Mouse (Mus musculus) cerebral cortex, adult 2 months (tissue): ENCODE data around the gene Hdac9.

Source experiments
- WGBS: fragments of 180-500 bp; shearing (Covaris S2); methylation state at CpG from one replicate; pipeline ENCODE4 v1.1.7; 2018; 5-methylcytosine and 5-hydroxymethylcytosine counted together

Gene Hdac9

DNA sequence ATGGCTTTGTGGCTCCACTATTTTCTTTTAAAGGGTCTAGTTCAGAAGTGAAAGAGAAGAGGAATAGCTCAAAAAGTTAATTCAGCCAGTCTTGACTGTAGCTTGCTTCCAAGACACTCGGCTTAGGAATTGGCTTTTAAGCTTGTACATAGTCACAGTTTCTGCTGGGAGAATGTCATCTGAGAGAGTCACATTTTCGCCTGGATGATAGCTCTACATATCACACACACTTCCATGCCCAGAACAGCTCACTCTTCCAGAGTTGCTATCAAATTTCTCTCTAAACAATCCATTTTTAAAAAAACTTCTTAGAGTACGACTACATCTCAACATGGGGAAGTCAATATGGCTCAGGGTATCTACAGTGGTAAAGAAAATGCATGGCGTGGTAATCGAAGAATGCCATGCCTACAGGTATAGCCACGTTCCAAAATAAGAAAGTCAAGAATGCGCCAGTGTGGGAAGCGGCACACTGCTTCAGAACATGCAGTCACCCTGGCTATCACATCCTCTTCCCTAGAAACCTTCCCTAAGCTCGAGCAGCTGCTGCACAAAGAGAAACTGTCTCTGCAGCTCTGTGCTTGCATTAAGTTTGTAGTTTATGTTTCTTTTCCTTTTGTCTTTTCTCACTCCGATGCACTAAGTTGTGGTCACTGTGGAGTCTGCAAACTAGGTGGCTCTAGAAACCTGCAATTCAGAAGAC is 443.8 kb downstream of the Hdac9 start:
- WGBS = 34% methylated on average over 10 of the region's 10 CpGs

- WGBS = 51% methylated on average over 4 of the region's 4 CpGs
Observed at GRCm38 (mm10) chr12:34472542-34472941, 444.4 kb downstream of the Hdac9 start.

DNA sequence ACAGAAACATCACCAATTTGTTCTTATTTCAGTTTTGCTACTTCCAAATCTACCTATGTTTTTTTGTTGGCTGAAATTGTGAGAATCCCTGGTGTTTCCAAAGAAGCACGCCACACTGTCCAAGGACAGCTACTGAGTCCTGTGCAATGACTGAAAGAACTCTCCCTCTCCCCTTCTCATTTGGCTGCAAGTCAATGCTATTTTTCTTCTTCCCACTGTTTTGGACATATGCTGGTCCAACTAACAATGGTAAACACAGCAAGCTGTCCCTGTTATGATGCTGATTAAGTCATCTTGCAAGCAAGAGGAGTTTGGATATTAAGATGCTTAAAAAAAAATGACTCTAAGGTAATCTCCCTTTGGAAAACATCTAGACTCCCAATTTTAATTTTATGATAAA is 455.2 kb downstream of the Hdac9 start:
- WGBS = 68% methylated on average over 1 of the region's 1 CpGs

- 77% methylated on average over 5 of the region's 5 CpGs for WGBS
Observed at GRCm38 (mm10) chr12:34452643-34453042, 464.3 kb downstream of the Hdac9 start.

GRCm38 (mm10) chr12:34451198-34451597 is 465.7 kb downstream of the Hdac9 start:
- WGBS = 45% methylated on average over 2 of the region's 2 CpGs

GRCm38 (mm10) chr12:34444724-34445123 is 472.2 kb downstream of the Hdac9 start:
- WGBS = 91% methylated on average over 1 of the region's 1 CpGs

DNA sequence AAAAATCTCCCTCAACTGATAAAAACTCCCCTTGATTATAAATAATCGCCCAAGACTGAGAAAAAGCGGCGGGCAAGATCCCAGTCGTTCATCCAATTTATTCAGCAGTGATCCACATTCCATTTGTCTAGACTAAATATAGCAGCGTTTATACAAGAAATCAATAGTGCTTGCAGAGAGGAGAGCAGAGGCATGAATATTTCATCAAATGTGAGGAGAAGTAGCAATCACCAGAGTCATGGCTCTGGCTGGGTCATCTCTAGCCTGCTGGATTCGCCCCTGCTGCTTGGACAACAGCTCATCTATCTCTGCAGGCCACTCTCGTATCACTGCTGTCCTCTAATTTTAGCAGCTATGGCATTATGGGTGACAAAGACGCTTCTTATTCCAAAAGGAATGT is 476.0 kb downstream of the Hdac9 start:
- WGBS = 32% methylated on average over 8 of the region's 8 CpGs

DNA sequence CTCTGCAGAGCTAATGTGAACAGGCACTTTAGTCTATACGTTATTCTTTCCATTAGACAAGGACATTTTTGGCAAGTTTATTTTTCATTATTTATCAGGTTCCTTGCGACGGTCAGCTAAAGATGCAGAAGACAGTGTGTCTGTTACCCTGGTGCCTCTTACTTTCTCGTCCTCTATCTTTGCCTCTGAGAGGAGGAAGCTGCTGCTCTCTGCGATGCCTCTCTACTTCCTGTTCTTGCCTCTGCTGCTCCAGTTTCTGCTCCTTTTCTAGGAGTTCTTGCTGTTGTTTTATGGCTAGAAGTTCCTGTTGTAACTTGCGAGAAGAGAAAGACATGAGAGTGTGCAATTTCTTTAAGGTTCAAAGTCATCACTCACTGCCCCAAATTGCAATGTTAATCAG is 484.0 kb downstream of the Hdac9 start:
- WGBS = 63% methylated on average over 6 of the region's 6 CpGs

GRCm38 (mm10) chr12:34432461-34432860 is 484.4 kb downstream of the Hdac9 start:
- 35% methylated on average over 5 of the region's 5 CpGs for WGBS

DNA sequence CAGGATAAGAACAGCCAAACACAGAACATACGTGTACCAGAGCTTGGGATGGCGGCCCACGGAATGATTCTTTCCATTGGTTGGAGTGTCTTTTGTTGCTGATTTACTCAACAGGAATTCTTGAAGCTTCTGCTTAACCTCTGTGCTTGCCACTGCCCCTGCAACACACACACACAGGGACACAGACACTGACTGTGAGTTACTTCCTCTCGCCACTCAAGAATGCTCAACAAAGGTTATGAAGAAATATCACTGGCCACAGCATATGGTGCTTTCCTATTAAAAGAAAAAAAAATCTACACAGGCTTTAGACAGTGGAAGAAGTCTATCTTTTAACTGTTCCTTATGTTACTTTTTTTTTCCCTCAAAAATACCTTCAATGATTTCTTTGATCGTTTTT is 485.1 kb downstream of the Hdac9 start:
- WGBS = 83% methylated on average over 5 of the region's 5 CpGs

DNA sequence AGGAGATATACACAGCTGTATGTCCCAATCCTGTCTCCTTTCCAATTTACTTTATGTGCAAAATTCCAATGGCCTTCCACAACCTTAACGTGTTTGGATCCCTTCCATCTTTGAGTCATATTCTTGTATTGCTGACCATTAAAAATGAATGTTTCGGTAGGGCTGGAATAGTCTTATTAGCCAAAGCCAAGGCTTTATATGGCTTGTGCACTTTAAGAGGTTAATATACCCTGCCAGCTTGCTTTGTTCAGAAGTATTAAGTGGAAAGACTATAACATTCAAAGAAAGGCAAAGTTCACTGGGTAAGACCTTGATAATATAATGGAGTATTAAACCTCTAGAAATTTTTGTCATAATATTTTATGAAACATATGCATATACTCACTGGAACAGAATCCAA is 491.4 kb downstream of the Hdac9 start:
- WGBS = 94% methylated on average over 2 of the region's 2 CpGs

GRCm38 (mm10) chr12:34408139-34408538 is 508.8 kb downstream of the Hdac9 start:
- 77% methylated on average over 3 of the region's 3 CpGs for WGBS

GRCm38 (mm10) chr12:34407143-34407542 is 509.8 kb downstream of the Hdac9 start:
- 69% methylated on average over 3 of the region's 3 CpGs for WGBS

- WGBS = 94% methylated on average over 7 of the region's 7 CpGs
Observed at GRCm38 (mm10) chr12:34402065-34402464, 514.8 kb downstream of the Hdac9 start.

- 65% methylated on average over 10 of the region's 10 CpGs for WGBS
Observed at GRCm38 (mm10) chr12:34398611-34399010, 518.3 kb downstream of the Hdac9 start.

- 84% methylated on average over 3 of the region's 3 CpGs for WGBS
Observed at GRCm38 (mm10) chr12:34394342-34394741, 522.6 kb downstream of the Hdac9 start.

DNA sequence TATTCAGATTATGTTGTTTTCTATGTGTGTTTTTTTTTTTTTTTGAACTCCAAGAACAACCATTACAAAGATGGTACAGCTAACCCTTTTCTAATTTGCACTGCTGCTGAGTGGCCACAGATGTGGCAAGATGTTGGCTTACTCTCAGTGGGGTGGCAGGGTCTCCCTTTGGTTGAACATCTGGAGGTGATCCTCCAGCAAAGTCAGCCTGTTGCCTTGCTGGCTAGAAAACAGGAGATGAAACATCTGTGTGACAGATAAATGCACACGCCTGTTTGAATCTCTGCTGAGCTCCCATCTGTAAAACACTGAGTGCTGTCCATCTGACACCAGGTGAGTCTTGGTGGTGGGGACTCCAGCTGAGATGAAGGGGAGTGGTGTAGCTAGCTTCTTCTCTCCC is 537.2 kb downstream of the Hdac9 start:
- WGBS = 87% methylated on average over 1 of the region's 1 CpGs

GRCm38 (mm10) chr12:34378637-34379036 is 538.3 kb downstream of the Hdac9 start:
- WGBS = 94% methylated on average over 4 of the region's 4 CpGs

DNA sequence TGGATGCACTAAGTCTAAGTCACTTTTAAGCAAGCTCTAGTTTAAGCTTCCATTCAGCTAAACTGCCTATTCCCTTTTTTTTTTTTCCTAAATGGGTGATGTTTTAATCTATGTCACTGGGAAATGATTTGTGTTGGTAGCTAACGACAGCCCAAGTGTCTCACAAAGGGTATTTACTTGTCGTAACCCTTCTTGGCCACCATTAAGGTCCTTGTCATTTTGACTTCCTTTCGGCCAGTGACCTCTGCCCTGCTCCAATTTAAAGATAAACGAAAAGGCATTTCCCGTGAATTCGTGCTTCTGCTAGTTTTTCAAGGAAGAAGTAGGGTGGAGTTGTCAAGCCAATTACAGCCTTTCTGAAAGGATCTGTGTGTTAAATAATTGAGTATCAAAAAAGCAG is 565.0 kb downstream of the Hdac9 start:
- WGBS = 60% methylated on average over 6 of the region's 6 CpGs

DNA sequence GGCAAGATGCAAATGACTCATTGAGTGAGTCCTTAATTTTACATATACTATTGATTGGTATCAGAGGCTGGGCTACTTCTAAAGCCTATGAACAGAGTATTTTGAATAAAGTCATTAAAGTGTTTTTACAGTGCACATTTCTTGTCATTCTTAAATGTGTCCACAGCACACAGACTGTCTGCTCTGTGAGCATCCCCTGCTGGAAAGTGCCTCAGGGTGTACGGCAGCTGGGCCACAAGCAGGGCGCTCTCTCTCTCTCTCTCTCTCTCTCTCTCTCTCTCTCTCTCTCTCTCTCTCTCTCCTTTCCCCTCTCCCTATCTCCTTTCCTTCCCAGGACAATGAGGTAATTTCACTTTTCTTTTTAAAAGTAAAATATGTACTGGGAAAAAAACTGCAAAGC is 569.4 kb downstream of the Hdac9 start:
- WGBS = 96% methylated on average over 2 of the region's 2 CpGs

- 90% methylated on average over 2 of the region's 2 CpGs for WGBS
Observed at GRCm38 (mm10) chr12:34342761-34343160, 574.1 kb downstream of the Hdac9 start.

- WGBS = 85% methylated on average over 4 of the region's 4 CpGs
Observed at GRCm38 (mm10) chr12:34338886-34339285, 578.0 kb downstream of the Hdac9 start.

GRCm38 (mm10) chr12:34334455-34335084 is 582.3 kb downstream of the Hdac9 start:
- 71% methylated on average over 4 of the region's 4 CpGs for WGBS

- 76% methylated on average over 4 of the region's 4 CpGs for WGBS
Observed at GRCm38 (mm10) chr12:34332884-34333283, 584.0 kb downstream of the Hdac9 start.
